Mouse (Mus musculus): ENCODE measurements around the gene Kcnk4. TPM values are rescaled to one million over a fixed set of nuclear protein-coding genes. Genes with fewer than 3 reads are reported as not detected.
"Not testable (repeated sequence)": the region's sequence is repeated elsewhere in the genome, so short reads cannot be mapped to it uniquely, and the experiment has no call there.

Kcnk4 gene
- polyA plus RNA-seq, 1 experiment from 2014 or later: 0.77 TPM

- ATAC-seq (no peak), DNase-seq (ENCODE audit: low spot score) (no peak)
- Histone ChIP-seq H3K36me3 (ENCODE audit: control insufficient read depth, insufficient read depth, low read length) (peaks cover 41% of the 10 kb centered on the region), H3K4me2 (ENCODE audit: low read length) (no peak overlapping the region), H3K9me3 (replicated peaks; ENCODE audit: control insufficient read depth, low read length) (no peaks in the 10 kb centered on the region), H3K27me3 (replicated peaks; ENCODE audit: control insufficient read depth, insufficient read depth, low read length) (no peaks in the 10 kb centered on the region), H3K4me3 (ENCODE audit: low read depth, low read length) (no peak overlapping the region), H3K4me1 (ENCODE audit: control insufficient read depth, insufficient read depth, low read length) (peaks cover 3% of the 10 kb centered on the region), H3K27ac (ENCODE audit: low read depth, low read length) (no peak overlapping the region), H3K9ac (ENCODE audit: low read length) (no peak overlapping the region)
- WGBS: 79% methylated on average over 11 of the region's 11 CpGs
Observed at GRCm38 (mm10) chr19:6913991-6914390, 20.3 kb downstream of the Kcnk4 start.

GRCm38 (mm10) chr19:6913036-6913435, 21.3 kb downstream of the Kcnk4 start:
- Histone ChIP-seq H3K4me1 (ENCODE audit: control insufficient read depth, insufficient read depth, low read length) (peaks cover 11% of the 10 kb centered on the region), H3K27ac (ENCODE audit: low read depth, low read length) (no peak overlapping the region), H3K9ac (ENCODE audit: low read length) (no peak overlapping the region), H3K4me3 (ENCODE audit: low read depth, low read length) (no peak overlapping the region), H3K4me2 (ENCODE audit: low read length) (no peak overlapping the region), H3K36me3 (ENCODE audit: control insufficient read depth, insufficient read depth, low read length) (peaks cover 34% of the 10 kb centered on the region), H3K27me3 (replicated peaks; ENCODE audit: control insufficient read depth, insufficient read depth, low read length) (no peaks in the 10 kb centered on the region), H3K9me3 (replicated peaks; ENCODE audit: control insufficient read depth, low read length) (no peaks in the 10 kb centered on the region)
- no peak for DNase-seq (ENCODE audit: low spot score)
- 89% methylated on average over 6 of the region's 6 CpGs for WGBS
- ATAC-seq: no peak

- Histone ChIP-seq H3K27me3 (replicated peaks; ENCODE audit: control insufficient read depth, insufficient read depth, low read length) (no peaks in the 10 kb centered on the region), H3K4me3 (ENCODE audit: low read depth, low read length) (no peak overlapping the region), H3K9me3 (replicated peaks; ENCODE audit: control insufficient read depth, low read length) (no peaks in the 10 kb centered on the region), H3K4me1 (ENCODE audit: control insufficient read depth, insufficient read depth, low read length) (peaks cover 11% of the 10 kb centered on the region), H3K4me2 (ENCODE audit: low read length) (no peak overlapping the region), H3K27ac (ENCODE audit: low read depth, low read length) (no peak overlapping the region), H3K36me3 (ENCODE audit: control insufficient read depth, insufficient read depth, low read length) (peaks cover 35% of the 10 kb centered on the region), H3K9ac (ENCODE audit: low read length) (no peak overlapping the region)
- no peak for ATAC-seq
- WGBS: 95% methylated on average over 15 of the region's 15 CpGs
- DNase-seq (ENCODE audit: low spot score): no peak
Observed at GRCm38 (mm10) chr19:6912205-6912970, 21.9 kb downstream of the Kcnk4 start.

GRCm38 (mm10) chr19:6911101-6912074, 22.9 kb downstream of the Kcnk4 start:
- ATAC-seq (no peak), DNase-seq (ENCODE audit: low spot score) (no peak)
- Histone ChIP-seq H3K4me1 (ENCODE audit: control insufficient read depth, insufficient read depth, low read length) (peaks cover 11% of the 10 kb centered on the region), H3K9ac (ENCODE audit: low read length) (no peak overlapping the region), H3K27me3 (replicated peaks; ENCODE audit: control insufficient read depth, insufficient read depth, low read length) (no peaks in the 10 kb centered on the region), H3K4me2 (ENCODE audit: low read length) (peak overlapping the region; percentile 82; the same call in 1 of the 2 replicates), H3K27ac (ENCODE audit: low read depth, low read length) (no peak overlapping the region), H3K36me3 (ENCODE audit: control insufficient read depth, insufficient read depth, low read length) (peaks cover 45% of the 10 kb centered on the region), H3K9me3 (replicated peaks; ENCODE audit: control insufficient read depth, low read length) (no peaks in the 10 kb centered on the region), H3K4me3 (ENCODE audit: low read depth, low read length) (no peak overlapping the region)
- 76% methylated on average over 19 of the region's 19 CpGs for WGBS

- not testable (repeated sequence) for ATAC-seq; H3K27me3 ChIP-seq (replicated peaks; ENCODE audit: control insufficient read depth, insufficient read depth, low read length); H3K9me3 ChIP-seq (replicated peaks; ENCODE audit: control insufficient read depth, low read length)
- Histone ChIP-seq H3K27ac (ENCODE audit: low read depth, low read length) (peak overlapping the region; percentile 93), H3K36me3 (ENCODE audit: control insufficient read depth, insufficient read depth, low read length) (peaks cover 54% of the 10 kb centered on the region), H3K4me3 (ENCODE audit: low read depth, low read length) (peak overlapping the region; percentile 53), H3K4me2 (ENCODE audit: low read length) (peak overlapping the region; percentile 82), H3K4me1 (ENCODE audit: control insufficient read depth, insufficient read depth, low read length) (peaks cover 11% of the 10 kb centered on the region), H3K9ac (ENCODE audit: low read length) (peak overlapping the region; percentile 71)
- peak; percentile 47 for DNase-seq (ENCODE audit: low spot score)
- 3% methylated on average over 28 of the region's 30 CpGs for WGBS
Observed at GRCm38 (mm10) chr19:6910306-6910705, 24.0 kb downstream of the Kcnk4 start.

GRCm38 (mm10) chr19:6909507-6910289, 24.6 kb downstream of the Kcnk4 start, which contains the start of the genes Trmt112 and Prdx5:
Gene Trmt112, plus strand, starts transcription at chr19:6909698.
Gene Prdx5, minus strand, starts transcription at chr19:6910106.
- H3K4me3 ChIP-seq (ENCODE audit: low read depth, low read length): peak within 1 kb of the TSS; percentile 53
- H3K27ac ChIP-seq (ENCODE audit: low read depth, low read length): peak within 1 kb of the TSS; percentile 93
- H3K9ac ChIP-seq (ENCODE audit: low read length): peak within 1 kb of the TSS; percentile 71
- H3K4me2 ChIP-seq (ENCODE audit: low read length): peak within 1 kb of the TSS; percentile 82
- peaks cover 11% of the 10 kb centered on the region for H3K4me1 ChIP-seq (ENCODE audit: control insufficient read depth, insufficient read depth, low read length)
- no peaks in the 10 kb centered on the region for H3K9me3 ChIP-seq (replicated peaks; ENCODE audit: control insufficient read depth, low read length)
- H3K27me3 ChIP-seq (replicated peaks; ENCODE audit: control insufficient read depth, insufficient read depth, low read length): no peaks in the 10 kb centered on the region
- H3K36me3 ChIP-seq (ENCODE audit: control insufficient read depth, insufficient read depth, low read length): peaks cover 60% of the 10 kb centered on the region
- under 1% methylated on average over 64 of the region's 65 CpGs for WGBS
- ATAC-seq (peak; percentile 95), DNase-seq (ENCODE audit: low spot score) (peak; percentile 98)

GRCm38 (mm10) chr19:6909021-6909420, 25.3 kb downstream of the Kcnk4 start:
- H3K4me2 ChIP-seq (ENCODE audit: low read length): peak overlapping the region; percentile 82
- 11% methylated on average over 11 of the region's 11 CpGs for WGBS
- H3K4me3 ChIP-seq (ENCODE audit: low read depth, low read length): peak overlapping the region; percentile 53
- no peaks in the 10 kb centered on the region for H3K27me3 ChIP-seq (replicated peaks; ENCODE audit: control insufficient read depth, insufficient read depth, low read length)
- peaks cover 11% of the 10 kb centered on the region for H3K4me1 ChIP-seq (ENCODE audit: control insufficient read depth, insufficient read depth, low read length)
- H3K9me3 ChIP-seq (replicated peaks; ENCODE audit: control insufficient read depth, low read length): no peaks in the 10 kb centered on the region
- peaks cover 61% of the 10 kb centered on the region for H3K36me3 ChIP-seq (ENCODE audit: control insufficient read depth, insufficient read depth, low read length)
- peak overlapping the region; percentile 93 for H3K27ac ChIP-seq (ENCODE audit: low read depth, low read length)
- DNase-seq (ENCODE audit: low spot score) (no peak), ATAC-seq (no peak)
- H3K9ac ChIP-seq (ENCODE audit: low read length): peak overlapping the region; percentile 71

GRCm38 (mm10) chr19:6907811-6908540, 26.3 kb downstream of the Kcnk4 start:
- Histone ChIP-seq H3K4me2 (ENCODE audit: low read length) (peak overlapping the region; percentile 82), H3K4me1 (ENCODE audit: control insufficient read depth, insufficient read depth, low read length) (peaks cover 11% of the 10 kb centered on the region), H3K36me3 (ENCODE audit: control insufficient read depth, insufficient read depth, low read length) (peaks cover 50% of the 10 kb centered on the region), H3K27ac (ENCODE audit: low read depth, low read length) (no peak overlapping the region), H3K4me3 (ENCODE audit: low read depth, low read length) (peak overlapping the region; percentile 53; the same call in 1 of the 2 replicates), H3K9me3 (replicated peaks; ENCODE audit: control insufficient read depth, low read length) (no peaks in the 10 kb centered on the region), H3K9ac (ENCODE audit: low read length) (peak overlapping the region; percentile 71; the same call in 1 of the 2 replicates), H3K27me3 (replicated peaks; ENCODE audit: control insufficient read depth, insufficient read depth, low read length) (no peaks in the 10 kb centered on the region)
- DNase-seq (ENCODE audit: low spot score): no peak
- 89% methylated on average over 7 of the region's 7 CpGs for WGBS
- no peak for ATAC-seq

Data from forebrain, embryonic 14.5 days (tissue).